Mouse (Mus musculus) embryo, embryonic 9.5 days (tissue): ENCODE measurements around the gene Esrp2.

Experiments used
- DNase-seq: peaks from one replicate; pipeline ENCODE4 v3.0.0-alpha.2; 2017; ENCODE audit errors: extremely low spot score

Gene Esrp2

GRCm38 (mm10) chr8:106123443-106123842 lies 13.3 kb downstream of the Esrp2 start:
- DNase-seq = no peak

- no peak for DNase-seq
Measured at GRCm38 (mm10) chr8:106115897-106116296, 20.9 kb downstream of the Esrp2 start.

GRCm38 (mm10) chr8:106112514-106112913 lies 24.3 kb downstream of the Esrp2 start:
- DNase-seq = no peak

GRCm38 (mm10) chr8:106112041-106112440 lies 24.7 kb downstream of the Esrp2 start:
- no peak for DNase-seq

- no peak for DNase-seq
Measured at GRCm38 (mm10) chr8:106108729-106109128, 28.0 kb downstream of the Esrp2 start.

- DNase-seq = no peak
Measured at GRCm38 (mm10) chr8:106108080-106108479, 28.7 kb downstream of the Esrp2 start.

GRCm38 (mm10) chr8:106106193-106106592 lies 30.6 kb downstream of the Esrp2 start:
- no peak for DNase-seq

GRCm38 (mm10) chr8:106103888-106104287 lies 32.9 kb downstream of the Esrp2 start:
- DNase-seq = no peak

- no peak for DNase-seq
Measured at GRCm38 (mm10) chr8:106102321-106102720, 34.5 kb downstream of the Esrp2 start.
